Mouse (Mus musculus): ENCODE measurements at regions not wholly inside any gene's neighbourhood (a gene's known extent, or its start where the extent isn't known, plus 50 kb on each side); places are given as distances from the start of the nearest gene placed in this dataset.

GRCm38 (mm10) chr4:56372711-56373110 is 367.2 kb upstream of the Gm26657 start:
- Histone ChIP-seq H3K27ac (ENCODE audit: insufficient read depth, low read depth, low read length, poor library complexity, severe bottlenecking) (no peak overlapping the region), H3K4me1 (ENCODE audit: control insufficient read depth in 2 of 2, insufficient read depth in 2 of 2, low read length in 2 of 2, poor library complexity in 1 of 2) (no peaks in the 10 kb centered on the region), H3K4me3 (ENCODE audit: insufficient read depth in 1 of 2, low read depth in 1 of 2, low read length in 2 of 2, poor library complexity in 1 of 2, severe bottlenecking in 1 of 2) (no peak overlapping the region), H3K9me3 (ENCODE audit: control insufficient read depth, insufficient read depth, low read depth, low read length) (no peaks in the 10 kb centered on the region), H3K9ac (ENCODE audit: insufficient read depth, low read depth, low read length, poor library complexity, severe bottlenecking) (no peak overlapping the region), H3K36me3 (ENCODE audit: control insufficient read depth, insufficient read depth, low read length, poor library complexity, severe bottlenecking) (no peaks in the 10 kb centered on the region)
- DNase-seq (ENCODE audit: low read depth, low spot score): no peak
- TF ChIP-seq CHD2 (IDR thresholded peaks at IDR 0.05; ENCODE audit: low read depth, low read length) (no peak), MAFK (IDR thresholded peaks at IDR 0.05; ENCODE audit: insufficient read depth, low read depth, low read length) (no peak), ZC3H11A (IDR thresholded peaks at IDR 0.05; ENCODE audit: borderline replicate concordance, low read depth, low read length) (no peak), HCFC1 (IDR thresholded peaks at IDR 0.05; ENCODE audit: borderline replicate concordance, insufficient read depth, low read length) (no peak), ZNF384 (IDR thresholded peaks at IDR 0.05; ENCODE audit: low read depth, low read length) (no peak)
- in situ Hi-C loops (cut with MboI; ENCODE audit: low sequenced_read_pairs in 2 of 2, unreplicated experiment in 2 of 2): no loop called here

DNA sequence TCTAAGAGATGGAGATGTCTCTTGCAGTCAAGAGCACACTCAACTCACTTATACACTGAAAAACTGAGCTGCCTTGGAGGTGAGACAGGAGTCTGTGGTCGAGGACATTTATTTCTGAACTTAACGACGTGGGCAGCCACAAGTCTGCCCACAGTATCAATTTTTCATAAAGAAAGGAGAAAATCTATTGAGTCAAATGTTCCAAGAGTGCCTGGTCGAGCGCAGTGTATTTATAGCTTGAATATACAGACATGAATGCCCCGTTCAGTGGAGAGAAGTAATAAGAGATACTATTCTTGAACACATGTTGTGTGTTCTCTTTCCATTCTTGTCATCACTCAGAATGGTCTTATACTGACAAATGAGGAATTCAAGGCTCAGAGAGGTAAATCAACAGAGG is 375.3 kb upstream of the Gm26657 start:
- H3K4me1 ChIP-seq (ENCODE audit: control insufficient read depth in 2 of 2, insufficient read depth in 2 of 2, low read length in 2 of 2, poor library complexity in 1 of 2): no peaks in the 10 kb centered on the region
- TF ChIP-seq ZNF384 (IDR thresholded peaks at IDR 0.05; ENCODE audit: low read depth, low read length): no peak
- no peak for TF ChIP-seq CHD2 (IDR thresholded peaks at IDR 0.05; ENCODE audit: low read depth, low read length)
- no peak for TF ChIP-seq ZC3H11A (IDR thresholded peaks at IDR 0.05; ENCODE audit: borderline replicate concordance, low read depth, low read length)
- TF ChIP-seq MAFK (IDR thresholded peaks at IDR 0.05; ENCODE audit: insufficient read depth, low read depth, low read length): no peak
- TF ChIP-seq HCFC1 (IDR thresholded peaks at IDR 0.05; ENCODE audit: borderline replicate concordance, insufficient read depth, low read length): no peak
- in situ Hi-C loops (cut with MboI; ENCODE audit: low sequenced_read_pairs in 2 of 2, unreplicated experiment in 2 of 2): no loop called here
- no peaks in the 10 kb centered on the region for H3K9me3 ChIP-seq (ENCODE audit: control insufficient read depth, insufficient read depth, low read depth, low read length)
- no peak overlapping the region for H3K4me3 ChIP-seq (ENCODE audit: insufficient read depth in 1 of 2, low read depth in 1 of 2, low read length in 2 of 2, poor library complexity in 1 of 2, severe bottlenecking in 1 of 2)
- no peak overlapping the region for H3K27ac ChIP-seq (ENCODE audit: insufficient read depth, low read depth, low read length, poor library complexity, severe bottlenecking)
- H3K9ac ChIP-seq (ENCODE audit: insufficient read depth, low read depth, low read length, poor library complexity, severe bottlenecking): no peak overlapping the region
- H3K36me3 ChIP-seq (ENCODE audit: control insufficient read depth, insufficient read depth, low read length, poor library complexity, severe bottlenecking): no peaks in the 10 kb centered on the region
- DNase-seq (ENCODE audit: low read depth, low spot score): no peak

DNA sequence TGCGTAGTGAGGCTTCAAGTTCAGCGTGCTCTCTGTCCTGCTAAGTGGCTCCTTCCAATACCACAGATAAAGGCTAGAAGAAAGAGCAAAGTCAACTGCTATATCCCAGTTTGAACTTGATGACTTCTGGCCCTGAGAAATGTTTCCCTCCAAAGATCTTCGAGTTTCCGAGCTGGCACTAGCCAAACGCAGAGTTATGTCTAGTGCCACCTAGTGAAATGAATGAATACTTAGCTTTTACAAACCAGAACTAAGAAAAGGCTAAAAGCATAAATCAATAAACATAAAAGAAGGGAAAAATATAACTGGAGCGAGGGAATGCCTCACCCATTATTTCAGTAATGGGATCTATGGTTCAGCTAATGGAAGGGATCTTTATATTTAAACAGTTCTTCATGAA is 377.7 kb upstream of the Gm26657 start:
- DNase-seq (ENCODE audit: low read depth, low spot score): no peak
- H3K9me3 ChIP-seq (ENCODE audit: control insufficient read depth, insufficient read depth, low read depth, low read length): no peaks in the 10 kb centered on the region
- H3K27ac ChIP-seq (ENCODE audit: insufficient read depth, low read depth, low read length, poor library complexity, severe bottlenecking): no peak overlapping the region
- no peak overlapping the region for H3K9ac ChIP-seq (ENCODE audit: insufficient read depth, low read depth, low read length, poor library complexity, severe bottlenecking)
- no peak overlapping the region for H3K4me3 ChIP-seq (ENCODE audit: insufficient read depth in 1 of 2, low read depth in 1 of 2, low read length in 2 of 2, poor library complexity in 1 of 2, severe bottlenecking in 1 of 2)
- no peaks in the 10 kb centered on the region for H3K4me1 ChIP-seq (ENCODE audit: control insufficient read depth in 2 of 2, insufficient read depth in 2 of 2, low read length in 2 of 2, poor library complexity in 1 of 2)
- in situ Hi-C loops (cut with MboI; ENCODE audit: low sequenced_read_pairs in 2 of 2, unreplicated experiment in 2 of 2): no loop called here
- no peak for TF ChIP-seq CHD2 (IDR thresholded peaks at IDR 0.05; ENCODE audit: low read depth, low read length)
- no peak for TF ChIP-seq MAFK (IDR thresholded peaks at IDR 0.05; ENCODE audit: insufficient read depth, low read depth, low read length)
- no peak for TF ChIP-seq HCFC1 (IDR thresholded peaks at IDR 0.05; ENCODE audit: borderline replicate concordance, insufficient read depth, low read length)
- no peak for TF ChIP-seq ZNF384 (IDR thresholded peaks at IDR 0.05; ENCODE audit: low read depth, low read length)
- TF ChIP-seq ZC3H11A (IDR thresholded peaks at IDR 0.05; ENCODE audit: borderline replicate concordance, low read depth, low read length): no peak
- no peaks in the 10 kb centered on the region for H3K36me3 ChIP-seq (ENCODE audit: control insufficient read depth, insufficient read depth, low read length, poor library complexity, severe bottlenecking)

- Histone ChIP-seq H3K9me3 (ENCODE audit: control insufficient read depth, insufficient read depth, low read depth, low read length) (no peaks in the 10 kb centered on the region), H3K27ac (ENCODE audit: insufficient read depth, low read depth, low read length, poor library complexity, severe bottlenecking) (no peak overlapping the region), H3K4me1 (ENCODE audit: control insufficient read depth in 2 of 2, insufficient read depth in 2 of 2, low read length in 2 of 2, poor library complexity in 1 of 2) (no peaks in the 10 kb centered on the region), H3K4me3 (ENCODE audit: insufficient read depth in 1 of 2, low read depth in 1 of 2, low read length in 2 of 2, poor library complexity in 1 of 2, severe bottlenecking in 1 of 2) (no peak overlapping the region), H3K9ac (ENCODE audit: insufficient read depth, low read depth, low read length, poor library complexity, severe bottlenecking) (no peak overlapping the region), H3K36me3 (ENCODE audit: control insufficient read depth, insufficient read depth, low read length, poor library complexity, severe bottlenecking) (no peaks in the 10 kb centered on the region)
- DNase-seq (ENCODE audit: low read depth, low spot score): no peak
- TF ChIP-seq ZC3H11A (IDR thresholded peaks at IDR 0.05; ENCODE audit: borderline replicate concordance, low read depth, low read length): no peak
- no peak for TF ChIP-seq MAFK (IDR thresholded peaks at IDR 0.05; ENCODE audit: insufficient read depth, low read depth, low read length)
- TF ChIP-seq ZNF384 (IDR thresholded peaks at IDR 0.05; ENCODE audit: low read depth, low read length): no peak
- TF ChIP-seq HCFC1 (IDR thresholded peaks at IDR 0.05; ENCODE audit: borderline replicate concordance, insufficient read depth, low read length): no peak
- no peak for TF ChIP-seq CHD2 (IDR thresholded peaks at IDR 0.05; ENCODE audit: low read depth, low read length)
- in situ Hi-C loops (cut with MboI; ENCODE audit: low sequenced_read_pairs in 2 of 2, unreplicated experiment in 2 of 2): no loop called here
Observed at GRCm38 (mm10) chr4:56349216-56349615, 390.7 kb upstream of the Gm26657 start.

DNA sequence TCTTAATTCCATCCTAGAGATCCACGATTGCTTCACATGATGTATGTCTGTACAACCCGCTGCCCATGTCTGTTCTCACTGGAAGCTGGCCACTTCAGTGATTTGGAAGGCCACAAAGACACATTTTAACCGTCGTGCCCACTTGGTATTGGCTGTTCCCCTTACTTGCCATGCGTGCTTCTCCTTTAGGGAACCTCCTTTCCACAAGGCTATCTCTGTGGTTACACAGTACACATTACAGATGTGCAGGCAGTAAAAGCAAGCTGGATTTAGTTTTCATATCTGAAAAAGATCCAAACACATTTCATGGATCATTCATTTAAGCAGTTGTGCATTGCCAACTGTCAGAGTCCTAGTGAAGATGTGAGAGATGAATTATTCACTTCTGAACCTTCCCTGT is 414.7 kb upstream of the Gm26657 start:
- Histone ChIP-seq H3K9ac (ENCODE audit: insufficient read depth, low read depth, low read length, poor library complexity, severe bottlenecking) (no peak overlapping the region), H3K4me3 (ENCODE audit: insufficient read depth in 1 of 2, low read depth in 1 of 2, low read length in 2 of 2, poor library complexity in 1 of 2, severe bottlenecking in 1 of 2) (no peak overlapping the region), H3K27ac (ENCODE audit: insufficient read depth, low read depth, low read length, poor library complexity, severe bottlenecking) (no peak overlapping the region), H3K36me3 (ENCODE audit: control insufficient read depth, insufficient read depth, low read length, poor library complexity, severe bottlenecking) (no peaks in the 10 kb centered on the region), H3K9me3 (ENCODE audit: control insufficient read depth, insufficient read depth, low read depth, low read length) (no peaks in the 10 kb centered on the region), H3K4me1 (ENCODE audit: control insufficient read depth in 2 of 2, insufficient read depth in 2 of 2, low read length in 2 of 2, poor library complexity in 1 of 2) (no peaks in the 10 kb centered on the region)
- TF ChIP-seq HCFC1 (IDR thresholded peaks at IDR 0.05; ENCODE audit: borderline replicate concordance, insufficient read depth, low read length): no peak
- no peak for DNase-seq (ENCODE audit: low read depth, low spot score)
- in situ Hi-C loops (cut with MboI; ENCODE audit: low sequenced_read_pairs in 2 of 2, unreplicated experiment in 2 of 2): no loop called here
